Mouse (Mus musculus) hindbrain, embryonic 10.5 days (tissue): ENCODE measurements at regions not wholly inside any gene's neighbourhood (a gene's known extent, or its start where the extent isn't known, plus 50 kb on each side); places are given as distances from the start of the nearest gene placed in this dataset.

Experiments
- DNase-seq: peaks from one replicate; pipeline ENCODE4 v3.0.0-alpha.2; 2017; ENCODE audit warnings: low spot score
- H3K27ac ChIP-seq: fragments of 300-500 bp; sonication (generic); 2 replicates; pipeline ENCODE4 v1.5.1; 2016; ENCODE audit warnings: mild to moderate bottlenecking, moderate library complexity
- H3K27me3 ChIP-seq: fragments of 300-500 bp; sonication (generic); 2 replicates; pipeline ENCODE4 v1.6.1; 2016; ENCODE audit warnings: mild to moderate bottlenecking; ENCODE audit not compliant: poor library complexity, insufficient read depth, severe bottlenecking
- H3K36me3 ChIP-seq: fragments of 300-500 bp; sonication (generic); 2 replicates; pipeline ENCODE4 v1.6.1; 2016; ENCODE audit warnings: mild to moderate bottlenecking, moderate library complexity
- H3K4me1 ChIP-seq: fragments of 300-500 bp; sonication (generic); replicated peaks from 2 replicates; pipeline ENCODE4 v1.6.1; 2016; ENCODE audit warnings: mild to moderate bottlenecking
- H3K4me3 ChIP-seq: fragments of 300-500 bp; sonication (generic); 2 replicates; pipeline ENCODE4 v1.5.1; 2016; ENCODE audit warnings: mild to moderate bottlenecking, moderate library complexity
- H3K9me3 ChIP-seq: fragments of 300-500 bp; sonication (generic); 2 replicates; pipeline ENCODE4 v1.6.1; 2016; ENCODE audit warnings: mild to moderate bottlenecking, moderate library complexity
- WGBS: fragments of 180-500 bp; shearing (Covaris S2); methylation state at CpG from one replicate; pipeline ENCODE4 v1.1.7; 2016; 5-methylcytosine and 5-hydroxymethylcytosine counted together

GRCm38 (mm10) chr13:90293697-90294647 lies 204.6 kb upstream of the Xrcc4 start:
- no peaks in the 10 kb centered on the region for H3K36me3 ChIP-seq
- WGBS: 65% methylated on average over 10 of the region's 10 CpGs

DNA sequence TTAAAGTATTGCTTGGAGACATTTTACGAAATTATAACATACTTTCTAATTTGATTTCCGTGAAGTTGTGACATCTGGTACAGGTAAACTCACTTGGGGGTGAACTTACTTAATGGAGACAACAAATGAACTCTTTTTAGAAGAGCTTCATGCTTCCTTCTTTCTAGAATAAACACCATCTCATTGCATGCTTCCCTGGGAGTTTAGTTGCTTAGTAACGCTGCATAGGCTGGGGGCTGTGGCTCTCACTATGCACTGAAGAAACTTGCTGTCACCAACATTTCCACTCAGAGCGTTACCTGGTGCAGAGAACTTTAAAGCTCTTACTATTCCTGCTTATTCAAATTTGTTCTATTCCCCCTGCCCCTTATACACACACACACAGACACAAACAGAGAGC lies 203.5 kb upstream of the Xrcc4 start:
- no peaks in the 10 kb centered on the region for H3K27me3 ChIP-seq
- no peak overlapping the region for H3K27ac ChIP-seq
- H3K9me3 ChIP-seq: no peaks in the 10 kb centered on the region
- 59% methylated on average over 4 of the region's 4 CpGs for WGBS
- H3K4me1 ChIP-seq: peaks cover 14% of the 10 kb centered on the region
- no peak for DNase-seq
- no peak overlapping the region for H3K4me3 ChIP-seq
- H3K36me3 ChIP-seq: no peaks in the 10 kb centered on the region

More at GRCm38 (mm10) chr13:90293697-90294647, 204.6 kb upstream of the Xrcc4 start:
- Histone ChIP-seq H3K27me3 (no peaks in the 10 kb centered on the region), H3K4me3 (no peak overlapping the region), H3K27ac (no peak overlapping the region), H3K9me3 (no peaks in the 10 kb centered on the region), H3K4me1 (peaks cover 14% of the 10 kb centered on the region)
- DNase-seq: no peak

GRCm38 (mm10) chr13:90292124-90292523 lies 202.7 kb upstream of the Xrcc4 start:
- no peak overlapping the region for H3K27ac ChIP-seq
- H3K4me1 ChIP-seq: peaks cover 14% of the 10 kb centered on the region
- no peak for DNase-seq
- WGBS: 63% methylated on average over 1 of the region's 1 CpGs
- no peaks in the 10 kb centered on the region for H3K27me3 ChIP-seq
- H3K9me3 ChIP-seq: no peaks in the 10 kb centered on the region
- H3K36me3 ChIP-seq: no peaks in the 10 kb centered on the region
- H3K4me3 ChIP-seq: no peak overlapping the region

GRCm38 (mm10) chr13:90280976-90281375 lies 191.6 kb upstream of the Xrcc4 start:
- Histone ChIP-seq H3K36me3 (no peaks in the 10 kb centered on the region), H3K4me1 (peaks cover 14% of the 10 kb centered on the region), H3K27me3 (no peaks in the 10 kb centered on the region), H3K4me3 (no peak overlapping the region), H3K9me3 (peaks cover 7% of the 10 kb centered on the region), H3K27ac (no peak overlapping the region)
- no peak for DNase-seq

DNA sequence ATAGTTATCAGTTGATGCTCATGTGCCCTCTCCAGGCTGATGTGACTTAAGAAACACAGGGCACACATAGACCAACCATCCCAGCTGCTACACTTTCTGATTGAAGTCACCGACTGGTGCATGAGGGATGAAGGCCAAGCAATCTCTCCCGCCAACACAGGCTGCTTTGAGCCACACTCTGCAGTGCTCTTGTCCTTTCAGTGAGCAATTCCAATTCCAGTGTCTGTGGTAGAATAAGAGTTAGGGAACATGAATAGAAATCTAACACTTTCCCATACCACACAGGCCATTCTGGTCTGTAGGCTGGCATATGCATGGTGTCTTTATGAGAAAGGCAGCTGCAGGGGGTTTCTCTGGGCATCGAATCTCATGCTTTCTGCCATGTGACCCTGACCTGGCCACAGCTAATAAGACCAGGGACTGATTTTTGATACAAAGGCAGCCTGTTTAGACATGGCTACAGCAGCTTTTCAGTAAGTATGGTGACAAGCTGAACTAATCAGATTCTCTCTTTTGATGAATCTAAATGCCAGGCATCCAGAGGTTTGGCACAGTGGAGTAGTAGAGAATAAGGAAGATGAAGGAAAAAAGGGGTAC lies 190.5 kb upstream of the Xrcc4 start:
- Histone ChIP-seq H3K36me3 (no peaks in the 10 kb centered on the region), H3K4me1 (peaks cover 14% of the 10 kb centered on the region), H3K4me3 (no peak overlapping the region), H3K27ac (no peak overlapping the region), H3K9me3 (no peaks in the 10 kb centered on the region), H3K27me3 (no peaks in the 10 kb centered on the region)
- WGBS: 41% methylated on average over 3 of the region's 3 CpGs
- DNase-seq: peak; percentile 7

GRCm38 (mm10) chr13:90279355-90279754 lies 189.9 kb upstream of the Xrcc4 start:
- H3K4me3 ChIP-seq: no peak overlapping the region
- no peak overlapping the region for H3K27ac ChIP-seq
- H3K27me3 ChIP-seq: no peaks in the 10 kb centered on the region
- no peak for DNase-seq
- no peaks in the 10 kb centered on the region for H3K9me3 ChIP-seq
- no peaks in the 10 kb centered on the region for H3K36me3 ChIP-seq
- peaks cover 14% of the 10 kb centered on the region for H3K4me1 ChIP-seq

DNA sequence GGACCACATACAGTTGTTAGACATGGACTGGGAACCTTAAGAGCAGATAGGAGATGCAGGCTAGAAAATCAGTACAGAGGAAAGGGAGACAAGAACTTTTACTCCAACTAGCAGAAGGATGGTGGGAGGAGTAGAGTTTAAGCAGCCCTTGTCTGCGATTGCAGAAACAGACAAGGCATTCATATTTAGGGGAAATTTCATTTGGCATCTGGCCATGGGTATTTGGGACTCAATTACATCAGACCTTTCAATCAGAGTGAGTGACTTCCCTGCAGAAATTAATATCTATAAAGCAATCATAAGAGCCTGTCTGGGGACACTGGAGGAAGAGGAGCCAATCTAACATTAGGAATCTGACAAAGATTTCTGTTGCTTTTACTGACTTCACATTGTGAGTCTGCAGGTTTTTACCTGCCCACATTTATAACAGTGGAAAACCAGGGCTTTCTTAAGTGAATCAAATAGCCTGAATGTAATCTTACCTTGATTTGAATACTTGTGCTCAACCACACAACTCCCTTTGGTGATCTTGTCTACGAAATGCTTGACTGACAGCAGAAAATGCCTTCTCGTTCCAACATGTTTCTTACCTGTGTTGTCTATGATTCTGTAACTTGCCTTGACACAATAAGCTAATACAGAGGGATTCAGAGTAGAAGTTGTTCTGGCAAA lies 169.8 kb upstream of the Xrcc4 start:
- H3K9me3 ChIP-seq: no peaks in the 10 kb centered on the region
- H3K4me3 ChIP-seq: no peak overlapping the region
- no peaks in the 10 kb centered on the region for H3K4me1 ChIP-seq
- H3K27ac ChIP-seq: no peak overlapping the region
- no peak for DNase-seq
- 92% methylated on average over 3 of the region's 3 CpGs for WGBS
- H3K27me3 ChIP-seq: no peaks in the 10 kb centered on the region
- H3K36me3 ChIP-seq: no peaks in the 10 kb centered on the region

DNA sequence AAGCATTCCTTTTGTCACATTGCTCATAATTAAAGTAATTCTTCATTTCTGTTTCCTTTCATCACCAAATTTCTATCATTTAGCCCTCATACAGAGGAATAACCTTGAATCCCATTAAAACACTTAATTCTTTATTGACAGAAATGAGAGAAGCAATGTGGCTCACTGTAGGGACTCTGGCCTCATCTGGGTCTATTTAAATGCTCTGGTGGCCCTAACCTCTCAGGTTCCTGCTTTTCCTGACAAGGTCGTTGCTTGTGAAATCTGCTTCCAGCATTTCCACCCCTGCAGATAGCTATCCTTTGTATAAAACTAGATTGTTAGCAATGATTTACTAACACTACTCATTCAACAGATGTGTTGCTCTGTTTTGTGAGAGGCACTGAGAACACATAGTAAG lies 163.6 kb upstream of the Xrcc4 start:
- no peak overlapping the region for H3K4me3 ChIP-seq

DNA sequence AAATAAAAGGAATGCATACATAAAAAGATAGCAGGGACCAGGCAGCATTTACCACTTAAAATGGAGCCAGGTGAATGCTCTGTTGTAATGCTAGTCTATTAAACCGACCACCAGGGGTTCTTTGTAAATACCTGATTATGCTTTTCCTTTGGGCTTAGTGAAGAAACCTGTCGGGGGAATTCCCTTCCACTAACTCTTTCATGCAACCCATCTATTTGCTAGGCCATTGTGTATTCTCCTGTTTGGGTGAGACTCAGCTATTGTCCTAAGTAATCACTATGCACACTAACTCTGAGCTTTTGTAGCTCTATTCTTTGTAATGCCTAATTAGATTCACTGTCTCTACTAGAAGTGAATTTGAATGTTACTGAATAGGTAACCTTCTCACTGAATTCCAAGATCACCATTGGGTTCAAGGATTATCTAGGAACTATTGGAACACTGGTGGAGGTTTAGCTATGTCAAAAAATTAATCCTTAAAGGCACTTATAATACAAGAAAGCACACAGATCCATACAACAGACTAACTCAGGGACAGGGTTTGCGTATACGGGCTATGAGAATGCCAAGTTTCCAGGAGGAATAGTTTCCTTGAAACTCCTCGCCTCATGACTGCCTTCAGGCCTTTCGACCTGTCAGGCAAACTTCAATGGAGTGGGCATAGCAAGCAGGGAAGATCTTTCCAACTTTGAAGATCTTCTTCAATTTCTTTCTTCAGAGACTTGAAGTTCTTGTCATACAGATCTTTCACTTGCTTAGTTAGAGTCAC lies 156.8 kb upstream of the Xrcc4 start:
- Histone ChIP-seq H3K4me1 (no peaks in the 10 kb centered on the region), H3K36me3 (no peaks in the 10 kb centered on the region), H3K27me3 (no peaks in the 10 kb centered on the region), H3K9me3 (0 out of 2 replicates have a peak, but pooled peaks cover 3% of the 10 kb centered on the region), H3K4me3 (no peak overlapping the region), H3K27ac (no peak overlapping the region)
- 83% methylated on average over 6 of the region's 6 CpGs for WGBS
- no peak for DNase-seq

More for the DNA sequence above, 163.6 kb upstream of the Xrcc4 start:
- Histone ChIP-seq H3K27me3 (no peaks in the 10 kb centered on the region), H3K4me1 (no peaks in the 10 kb centered on the region), H3K9me3 (no peaks in the 10 kb centered on the region), H3K27ac (no peak overlapping the region), H3K36me3 (no peaks in the 10 kb centered on the region)
- DNase-seq: no peak
- WGBS: 54% methylated on average over 1 of the region's 1 CpGs

DNA sequence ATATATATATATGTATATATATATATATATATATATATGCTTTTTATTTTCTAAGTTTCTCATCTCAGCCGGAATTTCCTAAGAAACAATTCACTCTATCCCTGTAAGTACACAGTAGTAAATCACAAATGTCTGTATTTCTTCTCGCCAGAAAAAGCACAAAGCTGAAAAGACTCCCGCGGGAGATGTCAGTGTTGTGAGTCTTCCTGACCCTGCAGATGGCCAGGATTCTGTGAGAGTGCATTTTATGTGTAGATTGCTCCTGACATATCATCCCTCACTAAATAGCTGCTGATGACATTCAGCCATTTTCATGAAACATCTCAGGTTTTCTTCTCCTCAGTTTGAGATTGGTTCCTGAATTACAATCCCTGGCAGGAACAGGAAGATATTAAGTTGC lies 148.9 kb upstream of the Xrcc4 start:
- Histone ChIP-seq H3K9me3 (no peaks in the 10 kb centered on the region), H3K27ac (no peak overlapping the region), H3K36me3 (no peaks in the 10 kb centered on the region), H3K27me3 (no peaks in the 10 kb centered on the region), H3K4me1 (no peaks in the 10 kb centered on the region), H3K4me3 (no peak overlapping the region)
- WGBS: 57% methylated on average over 4 of the region's 4 CpGs
- DNase-seq: no peak

DNA sequence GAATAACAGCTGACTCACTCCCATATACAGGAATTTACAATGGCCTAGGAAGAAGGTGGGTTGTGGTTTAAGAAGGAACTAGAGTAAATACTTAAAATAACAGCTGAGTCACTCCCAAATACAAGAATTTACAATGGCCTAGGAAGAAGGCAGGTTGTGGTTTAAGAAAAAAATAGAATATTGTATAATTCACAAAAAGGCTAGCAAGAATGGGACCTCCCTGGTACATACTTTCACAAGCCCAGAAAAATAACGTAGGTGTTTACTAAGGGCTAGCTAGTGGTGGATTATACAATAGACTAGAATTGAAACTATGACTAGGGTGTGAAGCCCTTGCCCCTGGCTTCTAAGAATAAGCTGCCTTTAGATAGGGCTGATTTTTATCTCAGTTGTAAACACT lies 144.6 kb upstream of the Xrcc4 start:
- Histone ChIP-seq H3K9me3 (no peaks in the 10 kb centered on the region), H3K36me3 (no peaks in the 10 kb centered on the region), H3K27ac (no peak overlapping the region), H3K4me1 (no peaks in the 10 kb centered on the region), H3K27me3 (no peaks in the 10 kb centered on the region), H3K4me3 (no peak overlapping the region)
- DNase-seq: no peak
- 86% methylated on average over 1 of the region's 1 CpGs for WGBS

- no peaks in the 10 kb centered on the region for H3K36me3 ChIP-seq
- H3K9me3 ChIP-seq: no peaks in the 10 kb centered on the region
- no peak for DNase-seq
- 91% methylated on average over 3 of the region's 3 CpGs for WGBS
- no peaks in the 10 kb centered on the region for H3K27me3 ChIP-seq
- H3K27ac ChIP-seq: no peak overlapping the region
- H3K4me3 ChIP-seq: no peak overlapping the region
- no peaks in the 10 kb centered on the region for H3K4me1 ChIP-seq
Observed at GRCm38 (mm10) chr13:90233561-90233960, 144.2 kb upstream of the Xrcc4 start.
